Mouse (Mus musculus) kidney, embryonic 14.5 days (tissue): ENCODE measurements around the gene Nmbr. TPM values are rescaled to one million over a fixed set of nuclear protein-coding genes. Genes with fewer than 3 reads are reported as not detected.

ENCODE experiments used
- polyA plus RNA-seq: library from polyadenylated mRNA; unstranded; fragments of >200 nt; fragmentation: Nextera tagmentation; extraction: Ambion mirVana; gene quantifications from 2 replicates; pipeline ENCODE4 v1.2.1, GENCODE M21; 2014

Gene Nmbr
- polyA plus RNA-seq, 1 experiment from 2014 or later = 0.41 TPM

Other genes with a start within 250 kb of the Nmbr start
- gene Adgrg6, start 159.9 kb upstream of the Nmbr start, polyA plus RNA-seq = 4.4 and 8.9 TPM in 2 replicates
- gene Vta1, start within 50 bp of the Nmbr start, polyA plus RNA-seq = 118 and 121 TPM in 2 replicates
- gene Gje1, start 12.6 kb downstream of the Nmbr start, polyA plus RNA-seq = not detected in 2 replicates